Mouse (Mus musculus): ENCODE data around the gene Ak5.

The Ak5 gene

GRCm38 (mm10) chr3:152564516-152565113 lies 103.5 kb downstream of the Ak5 start:
- DNase-seq: no peak

- no peak for DNase-seq
Observed at GRCm38 (mm10) chr3:152563833-152564232, 104.3 kb downstream of the Ak5 start.

- DNase-seq: no peak
Observed at GRCm38 (mm10) chr3:152561708-152562107, 106.5 kb downstream of the Ak5 start.

GRCm38 (mm10) chr3:152559295-152559694 lies 108.9 kb downstream of the Ak5 start:
- no peak for DNase-seq

GRCm38 (mm10) chr3:152558106-152558505 lies 110.1 kb downstream of the Ak5 start:
- DNase-seq: no peak

GRCm38 (mm10) chr3:152557659-152558058 lies 110.5 kb downstream of the Ak5 start:
- DNase-seq: no peak

- DNase-seq: no peak
Observed at GRCm38 (mm10) chr3:152556919-152557318, 111.2 kb downstream of the Ak5 start.

GRCm38 (mm10) chr3:152556435-152556834 lies 111.7 kb downstream of the Ak5 start:
- DNase-seq: no peak

GRCm38 (mm10) chr3:152555216-152555615 lies 112.9 kb downstream of the Ak5 start:
- no peak for DNase-seq

- no peak for DNase-seq
Observed at GRCm38 (mm10) chr3:152554366-152554765, 113.8 kb downstream of the Ak5 start.

GRCm38 (mm10) chr3:152552641-152553040 lies 115.5 kb downstream of the Ak5 start:
- DNase-seq: no peak

- no peak for DNase-seq
Observed at GRCm38 (mm10) chr3:152550528-152551115, 117.5 kb downstream of the Ak5 start.

- DNase-seq: no peak
Observed at GRCm38 (mm10) chr3:152550031-152550430, 118.1 kb downstream of the Ak5 start.

GRCm38 (mm10) chr3:152544921-152545320 lies 123.2 kb downstream of the Ak5 start:
- no peak for DNase-seq

- DNase-seq: no peak
Observed at GRCm38 (mm10) chr3:152542298-152542697, 125.9 kb downstream of the Ak5 start.

GRCm38 (mm10) chr3:152530344-152530743 lies 137.8 kb downstream of the Ak5 start:
- DNase-seq: no peak

GRCm38 (mm10) chr3:152529058-152529972 lies 138.8 kb downstream of the Ak5 start:
- no peak for DNase-seq

- DNase-seq: no peak
Observed at GRCm38 (mm10) chr3:152526721-152527120, 141.4 kb downstream of the Ak5 start.

GRCm38 (mm10) chr3:152523315-152523638 lies 144.9 kb downstream of the Ak5 start:
- DNase-seq: no peak

- no peak for DNase-seq
Observed at GRCm38 (mm10) chr3:152522634-152523314, 145.4 kb downstream of the Ak5 start.

- DNase-seq: no peak
Observed at GRCm38 (mm10) chr3:152521054-152521453, 147.1 kb downstream of the Ak5 start.

GRCm38 (mm10) chr3:152520074-152520473 lies 148.1 kb downstream of the Ak5 start:
- no peak for DNase-seq

GRCm38 (mm10) chr3:152519556-152519955 lies 148.6 kb downstream of the Ak5 start:
- no peak for DNase-seq

All from cerebellum, adult 9-11 months (tissue).